Mouse (Mus musculus): ENCODE results near the gene Slc39a8.

Gene Slc39a8

GRCm38 (mm10) chr3:135919305-135919704 lies 94.2 kb downstream of the Slc39a8 start:
- DNase-seq (ENCODE audit: low spot score), result no peak

- no peak for DNase-seq (ENCODE audit: low spot score)
Observed at GRCm38 (mm10) chr3:135926729-135927128, 101.7 kb downstream of the Slc39a8 start.

GRCm38 (mm10) chr3:135928184-135928583 lies 103.1 kb downstream of the Slc39a8 start:
- DNase-seq (ENCODE audit: low spot score), result no peak

GRCm38 (mm10) chr3:135937455-135937854 lies 112.4 kb downstream of the Slc39a8 start:
- no peak for DNase-seq (ENCODE audit: low spot score)
